Mouse (Mus musculus) spleen, embryonic (tissue): ENCODE data around the gene Mtcl1.

Source experiments
- CTCF ChIA-PET: fragments of 350-600 bp; sonication (Branson Sonifier 250); formaldehyde crosslinking; loops from one replicate; lab custom pipeline; 2022; lab: Charles Lee

Mtcl1 gene

DNA sequence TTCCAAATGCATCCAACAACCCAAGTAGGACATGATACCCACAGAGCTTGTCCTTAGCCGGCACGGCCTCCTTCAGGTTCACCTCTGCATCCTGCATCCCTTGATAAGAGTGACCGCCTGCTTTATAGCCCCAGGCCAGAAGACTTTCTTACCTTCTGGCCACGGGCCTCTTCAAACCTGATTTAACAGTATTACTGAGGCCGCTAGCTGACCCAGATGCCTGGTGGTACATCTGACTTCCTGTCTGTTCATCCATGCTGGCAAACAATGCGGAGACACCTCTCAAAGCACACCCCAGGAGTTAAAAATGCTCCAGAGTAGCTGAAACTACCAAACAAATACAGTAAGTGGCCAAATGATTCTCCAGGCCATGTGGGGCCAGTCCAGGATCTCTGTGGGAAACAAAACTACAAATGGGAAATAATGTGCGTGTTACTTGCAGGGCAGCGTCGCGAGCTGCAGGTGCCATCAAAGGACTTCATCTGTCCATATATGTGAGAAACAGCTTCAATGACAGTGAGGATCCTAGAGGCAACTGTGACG, 38.6 kb downstream of the Mtcl1 start:
- CTCF ChIA-PET = no interaction called here

DNA sequence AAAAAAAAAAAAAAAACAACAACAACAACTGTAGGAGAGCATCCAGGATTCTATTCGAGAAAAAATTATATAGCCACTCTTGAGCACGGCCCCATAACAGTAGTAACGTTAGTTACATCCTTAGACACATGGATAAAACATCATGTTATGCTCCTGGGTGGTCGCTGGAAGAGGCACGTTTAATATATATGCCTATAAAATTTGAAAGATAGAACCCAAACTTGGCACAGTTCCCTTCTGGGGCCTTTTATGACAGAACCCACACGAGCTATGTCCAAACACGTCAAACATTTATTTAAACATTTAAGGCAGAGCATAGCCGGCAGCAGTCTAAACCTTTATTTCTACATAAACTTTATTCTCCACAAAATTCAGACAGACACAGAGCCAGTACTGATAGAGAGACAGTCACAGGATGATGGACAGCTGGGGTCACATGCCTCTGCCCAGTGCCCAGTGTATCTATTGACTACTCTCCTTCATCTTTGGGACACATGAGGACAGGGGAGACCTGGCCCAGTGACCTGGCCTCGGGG, 40.4 kb downstream of the Mtcl1 start:
- CTCF ChIA-PET = no interaction called here

DNA sequence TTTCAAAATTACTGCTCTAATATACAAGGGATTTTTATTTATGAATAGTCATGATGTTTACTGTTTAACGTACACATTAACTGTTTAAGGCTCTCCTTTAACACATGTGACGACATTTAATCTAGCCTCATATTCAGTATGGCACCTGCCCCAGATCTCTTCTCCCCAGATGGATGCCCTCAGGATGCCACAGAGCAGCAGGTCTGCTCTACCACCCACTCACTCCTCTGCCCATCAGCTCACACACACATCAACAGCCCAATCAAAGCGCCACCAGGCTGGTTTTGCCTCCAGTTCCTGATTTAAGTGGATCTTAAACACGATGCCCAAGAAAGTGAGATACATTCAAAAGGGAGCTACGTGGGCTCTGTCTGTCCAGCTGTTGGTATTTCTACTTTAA, 41.1 kb downstream of the Mtcl1 start:
- CTCF ChIA-PET = no interaction called here

DNA sequence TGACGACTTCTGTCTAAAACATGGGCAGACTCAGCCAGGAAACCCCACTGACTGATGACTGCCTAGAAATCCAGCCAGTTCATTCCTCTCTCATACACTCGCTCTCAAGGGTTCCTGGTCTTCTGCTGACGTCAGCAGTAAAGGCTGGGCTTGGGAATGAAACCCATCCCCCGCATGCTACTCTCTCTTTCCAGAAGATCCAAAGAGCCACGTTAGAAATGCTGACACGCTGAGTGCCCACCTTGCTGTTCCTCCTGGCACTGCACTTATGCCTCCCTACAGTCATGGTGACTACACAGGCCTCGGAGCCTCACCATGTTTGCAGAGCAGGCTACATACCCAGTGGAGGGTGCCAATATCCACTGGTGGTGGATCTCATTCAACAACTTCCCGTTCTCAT, 41.7 kb downstream of the Mtcl1 start:
- CTCF ChIA-PET = no interaction called here

DNA sequence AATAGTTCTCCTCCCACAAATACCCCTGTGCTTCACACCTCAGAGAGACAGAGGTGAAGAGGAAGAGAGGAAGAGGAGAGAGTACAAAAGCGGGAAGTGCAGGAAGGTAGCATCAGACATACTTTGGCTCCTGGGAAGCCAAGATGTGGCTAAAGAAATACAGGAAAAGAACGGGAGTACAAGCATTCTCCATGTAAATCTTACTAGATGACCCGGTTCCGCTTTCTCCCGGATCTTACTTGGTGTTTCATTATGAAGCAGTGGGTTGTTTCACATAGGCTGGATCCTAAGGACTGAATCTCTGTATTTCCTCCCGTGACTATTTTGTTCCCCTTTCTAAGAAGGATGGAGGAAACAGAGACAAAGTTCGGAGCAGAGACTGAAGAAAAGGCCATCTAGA, 43.9 kb downstream of the Mtcl1 start:
- CTCF ChIA-PET = no interaction called here

DNA sequence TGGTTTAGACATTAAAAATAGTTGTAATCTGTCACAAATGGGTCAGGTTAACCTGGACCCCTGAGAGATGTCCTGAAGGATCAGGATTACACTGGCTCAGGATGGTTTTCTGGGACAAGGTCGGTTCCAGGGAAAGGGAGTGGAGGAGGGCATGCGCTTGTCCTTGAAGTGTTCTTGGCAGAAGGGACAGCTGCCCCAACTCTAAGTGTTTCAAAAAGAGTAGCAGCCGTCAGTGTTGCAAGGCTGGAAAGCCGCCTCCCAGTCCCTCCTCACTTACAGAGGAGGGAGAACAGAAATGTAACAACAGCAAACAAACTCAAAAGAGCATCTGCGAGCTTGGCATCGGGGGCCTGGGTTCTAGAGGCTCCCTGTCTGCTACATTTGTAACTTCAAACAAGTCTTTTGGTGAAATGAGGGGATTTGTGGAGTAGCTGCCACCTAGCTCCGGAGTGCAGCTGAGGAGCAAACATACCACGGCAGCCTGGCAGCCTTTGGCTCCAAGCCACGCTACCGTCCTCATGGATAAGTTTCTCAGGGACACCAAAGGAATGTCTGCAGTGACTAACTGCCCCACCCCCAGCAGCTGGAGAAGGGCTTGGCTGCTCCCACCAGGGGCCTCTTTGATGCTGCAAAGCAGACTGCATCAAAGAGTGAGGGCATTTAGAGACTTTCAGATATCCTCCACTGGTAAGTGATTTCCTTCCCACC, 44.5 kb downstream of the Mtcl1 start:
- CTCF ChIA-PET = no interaction called here

DNA sequence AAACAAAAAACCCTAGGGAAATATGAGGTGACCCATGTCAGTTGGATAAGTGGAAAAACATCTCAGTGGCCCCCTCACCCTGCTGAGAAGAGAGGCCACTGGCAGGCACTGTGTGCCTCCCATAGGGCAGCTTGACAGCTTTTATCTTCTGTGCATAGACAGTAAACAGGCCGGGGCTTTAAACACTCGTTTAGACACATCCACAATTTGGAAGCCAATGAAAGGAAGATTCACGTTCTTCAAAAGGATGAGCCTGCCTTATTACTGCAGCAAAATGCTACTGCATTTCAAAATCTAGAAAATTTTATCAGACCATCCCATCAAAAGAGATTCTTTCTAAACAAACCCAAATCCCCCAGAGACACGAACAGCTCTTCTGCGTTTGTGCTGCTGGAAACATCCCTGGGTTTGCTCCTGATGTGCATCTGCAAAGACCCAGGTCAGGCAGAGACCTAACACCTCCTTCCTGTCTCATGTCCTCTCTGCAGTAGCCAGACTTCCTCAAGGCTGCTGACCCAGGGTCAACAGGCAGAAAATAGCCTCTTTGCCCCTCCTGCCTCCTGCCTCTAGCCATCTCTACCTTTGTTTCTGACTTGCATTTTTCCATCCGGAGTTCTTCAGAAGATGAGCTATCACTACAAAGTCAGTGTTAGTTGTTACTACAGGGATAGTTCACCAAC, 46.6 kb downstream of the Mtcl1 start:
- CTCF ChIA-PET = no interaction called here

DNA sequence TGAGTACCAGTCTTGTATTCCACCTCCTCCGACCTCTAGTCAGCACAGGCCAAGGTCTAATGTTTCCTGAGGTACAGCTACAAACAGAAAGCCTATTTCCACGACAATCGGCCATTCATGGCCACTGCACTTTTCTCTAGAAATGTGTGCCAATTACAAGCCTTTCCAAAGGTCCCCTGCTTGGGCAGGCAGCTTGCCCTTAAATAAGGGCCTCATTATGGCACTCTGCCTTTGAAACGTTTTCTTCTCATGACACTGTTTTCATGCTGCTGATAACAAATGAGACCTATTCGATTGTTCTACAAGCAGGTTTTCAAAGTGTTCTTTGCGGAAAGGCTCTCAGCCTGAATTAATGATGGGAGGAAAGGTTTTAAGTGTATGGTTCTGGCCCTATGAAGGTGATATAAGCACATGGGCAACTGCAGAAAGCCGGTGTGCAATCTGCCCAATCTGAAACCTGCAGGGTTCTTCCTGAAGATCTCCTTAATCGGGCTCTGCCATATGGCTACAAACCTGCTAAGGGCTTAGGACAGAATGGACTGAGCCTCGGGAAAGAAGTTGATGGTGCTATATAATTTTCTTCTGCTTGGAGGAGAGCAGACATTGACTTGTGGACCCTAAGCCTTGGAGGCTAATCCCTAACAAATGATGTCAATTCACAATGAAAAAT, 47.8 kb downstream of the Mtcl1 start:
- CTCF ChIA-PET = no interaction called here

DNA sequence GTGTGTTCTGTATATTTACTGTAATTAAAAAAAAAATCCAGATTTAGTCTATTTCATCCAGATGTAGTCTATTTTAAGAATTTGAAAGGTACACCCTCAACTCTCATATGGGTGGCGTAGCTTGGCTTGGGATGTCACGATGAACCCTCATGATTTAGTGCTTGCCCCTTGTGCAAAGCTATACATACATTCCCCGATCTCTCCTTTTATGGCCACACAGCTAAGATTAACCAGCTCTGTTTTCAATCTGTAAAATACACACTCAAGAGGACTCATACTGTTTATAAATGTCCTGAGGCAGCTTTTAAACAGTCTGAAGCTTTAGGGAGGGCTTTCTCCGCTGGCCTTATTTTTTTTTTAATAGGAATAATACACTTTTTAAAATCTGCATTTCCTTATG, 49.8 kb downstream of the Mtcl1 start:
- CTCF ChIA-PET = no interaction called here

DNA sequence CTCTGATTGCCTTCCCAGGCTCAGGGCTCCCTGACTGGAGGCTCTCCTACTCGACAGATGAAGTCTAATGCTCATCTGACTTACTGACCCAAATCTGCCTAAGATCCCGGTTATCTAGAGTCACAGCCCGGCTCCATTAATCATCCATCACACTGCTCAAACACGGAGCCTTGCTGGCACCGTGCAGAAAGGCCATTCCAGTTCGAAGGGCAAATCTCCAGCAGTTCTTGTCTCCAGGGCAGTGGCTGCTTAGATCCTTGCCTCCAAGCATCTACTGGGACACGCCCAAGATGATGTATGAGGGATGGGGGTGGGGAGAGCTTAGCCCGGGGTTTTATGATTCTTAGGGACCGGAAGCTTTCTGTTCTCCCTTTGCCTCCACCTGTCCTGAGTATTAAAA, 55.0 kb downstream of the Mtcl1 start:
- CTCF ChIA-PET = no interaction called here

DNA sequence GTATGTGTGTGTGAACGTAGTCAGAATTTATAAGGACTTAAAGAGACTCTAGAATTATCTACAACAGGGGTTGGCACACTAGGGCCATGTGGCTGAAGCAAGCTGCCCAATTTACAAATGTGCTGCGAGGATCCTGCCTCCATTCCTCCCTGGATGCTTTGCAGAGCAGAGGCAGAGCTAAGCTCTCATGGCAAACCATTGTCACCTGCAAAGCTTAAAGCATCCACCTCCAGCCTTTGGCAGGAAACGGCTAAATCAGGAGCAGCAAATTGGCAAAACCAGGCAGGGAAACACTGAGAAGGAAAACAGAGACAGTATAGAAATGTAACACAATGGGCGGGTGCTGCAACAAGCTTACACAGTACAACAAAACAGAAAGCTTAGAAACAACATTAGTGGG, 61.2 kb downstream of the Mtcl1 start:
- CTCF ChIA-PET = no interaction called here

DNA sequence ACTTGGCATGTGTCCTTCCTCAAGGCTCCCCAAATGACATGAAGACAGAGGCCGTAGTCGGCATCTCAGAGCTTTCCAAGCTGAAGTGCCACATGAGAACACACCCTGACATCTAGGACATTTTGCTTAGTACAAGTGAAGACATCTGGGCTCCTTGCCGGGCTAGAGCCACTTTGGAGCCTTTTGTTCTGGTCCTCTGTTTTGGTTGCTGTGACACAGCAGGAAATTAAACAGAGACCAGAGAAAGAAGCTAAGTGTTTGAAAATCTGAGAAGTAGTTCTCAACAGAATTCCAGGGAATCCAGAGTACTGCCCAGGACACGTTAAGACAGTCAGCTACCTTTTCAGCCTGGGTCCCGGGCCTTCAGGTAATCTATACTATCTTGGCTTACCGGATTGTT, 68.2 kb downstream of the Mtcl1 start:
- CTCF ChIA-PET = no interaction called here

DNA sequence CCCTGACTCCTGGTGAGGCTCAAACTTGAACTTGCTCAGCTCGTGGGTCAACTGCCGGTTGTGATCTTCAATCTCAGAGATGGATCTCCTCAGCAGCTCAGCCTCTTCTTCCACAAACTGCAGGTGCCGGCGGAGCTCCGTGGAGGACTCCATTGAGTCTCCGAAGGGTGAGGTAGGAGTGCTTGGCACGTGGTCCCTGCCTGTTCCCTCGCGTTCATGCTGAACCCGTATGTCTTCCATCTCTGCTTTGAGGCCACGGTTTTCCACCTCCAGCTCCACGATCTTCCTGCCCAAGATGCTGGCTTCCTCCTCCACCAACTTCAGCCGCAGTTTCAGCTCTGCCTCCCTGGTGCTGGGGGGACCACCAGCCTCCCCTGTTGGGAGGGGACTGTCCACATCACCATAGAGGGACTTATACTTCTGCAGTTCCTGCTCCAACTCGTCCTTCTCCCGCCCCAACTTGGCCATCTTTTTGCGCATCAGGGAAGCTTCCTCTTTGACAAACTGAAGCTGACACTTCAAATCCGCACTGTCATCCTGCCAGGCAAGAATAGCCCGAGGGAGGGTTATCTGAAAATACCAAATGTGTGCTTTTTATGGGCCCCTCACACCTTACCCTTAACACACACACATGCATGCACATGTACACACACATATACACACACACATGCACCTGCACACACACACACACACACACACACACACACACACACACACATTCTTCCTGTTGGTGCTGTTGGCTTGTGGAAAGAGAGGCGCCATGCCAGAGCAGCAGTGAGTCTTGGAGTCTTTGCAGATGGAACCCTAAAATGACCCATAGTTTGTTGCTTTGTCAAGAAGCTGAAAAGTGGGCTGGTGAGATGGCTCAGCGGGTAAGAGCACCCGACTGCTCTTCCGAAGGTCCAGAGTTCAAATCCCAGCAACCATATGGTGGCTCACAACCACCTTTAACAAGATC, 69.4 kb downstream of the Mtcl1 start:
- CTCF ChIA-PET = no interaction called here

DNA sequence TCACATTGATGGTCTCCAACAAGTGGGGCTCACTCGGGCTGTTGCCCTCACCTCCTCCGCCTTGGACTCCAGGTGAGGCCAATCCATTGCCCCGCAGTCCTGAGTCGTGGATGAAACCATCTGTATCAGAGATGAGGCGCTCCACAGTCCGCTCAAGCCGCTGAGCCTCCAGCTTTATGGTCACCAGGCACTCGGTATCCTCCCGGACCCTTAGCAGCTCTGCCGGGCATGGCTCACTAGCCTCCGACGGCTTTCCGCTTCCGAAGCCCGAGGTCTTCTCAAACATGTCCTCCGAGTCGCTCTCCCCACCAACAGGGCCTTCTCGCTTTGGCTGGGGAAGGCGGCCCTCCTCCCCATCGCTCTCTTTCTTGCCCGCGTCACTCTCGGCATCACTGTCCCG, 70.2 kb downstream of the Mtcl1 start:
- CTCF ChIA-PET = no interaction called here

DNA sequence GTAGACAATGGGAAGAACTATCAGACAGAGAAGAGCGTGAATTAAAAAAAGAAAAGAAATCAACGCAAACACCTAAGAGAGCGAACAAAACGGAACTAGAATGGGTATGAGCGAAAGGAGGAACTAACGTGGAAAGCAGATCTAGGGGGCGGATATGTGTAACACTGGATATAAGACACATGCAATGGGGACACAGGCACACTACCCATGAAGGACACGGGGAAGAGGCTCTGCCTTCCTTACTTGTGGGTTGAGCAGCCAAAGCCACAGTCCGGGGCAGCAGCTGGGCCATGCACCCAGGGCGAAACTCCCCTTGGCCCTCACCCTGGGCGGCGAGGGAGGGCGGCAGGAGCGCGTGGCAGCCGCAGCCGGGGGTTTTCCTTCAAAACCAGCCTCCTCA, 71.4 kb downstream of the Mtcl1 start:
- CTCF ChIA-PET = no interaction called here

DNA sequence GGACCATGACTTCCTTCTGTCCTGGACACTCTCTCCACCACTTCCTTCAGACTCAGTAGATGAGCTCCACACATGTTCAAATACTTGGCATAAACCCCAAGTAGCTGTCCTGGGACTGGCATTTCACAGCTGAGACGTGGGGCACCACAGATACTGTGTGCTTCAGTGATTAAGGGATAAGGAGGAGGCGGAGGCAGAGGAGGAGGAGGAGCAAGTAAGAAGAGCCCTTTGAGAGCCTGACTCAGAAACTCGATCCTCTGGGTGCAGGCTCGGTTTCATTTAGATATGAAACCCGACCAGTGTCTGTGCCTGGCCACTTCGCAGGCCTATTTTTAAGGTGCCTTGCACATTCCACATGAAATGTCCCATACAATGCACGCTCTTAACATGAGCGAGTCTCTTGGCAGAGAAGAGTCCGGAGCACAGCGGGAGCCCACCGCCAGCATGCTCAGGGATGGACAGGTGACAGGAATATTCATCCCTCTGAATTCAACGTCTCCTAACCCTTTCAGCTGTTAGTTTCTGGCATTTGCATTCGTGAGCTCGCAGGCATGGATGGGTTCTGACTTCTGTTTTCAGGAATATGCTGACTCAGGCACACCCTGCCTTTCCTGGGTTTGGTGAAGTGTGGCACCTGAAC, 74.8 kb downstream of the Mtcl1 start:
- CTCF ChIA-PET = no interaction called here

DNA sequence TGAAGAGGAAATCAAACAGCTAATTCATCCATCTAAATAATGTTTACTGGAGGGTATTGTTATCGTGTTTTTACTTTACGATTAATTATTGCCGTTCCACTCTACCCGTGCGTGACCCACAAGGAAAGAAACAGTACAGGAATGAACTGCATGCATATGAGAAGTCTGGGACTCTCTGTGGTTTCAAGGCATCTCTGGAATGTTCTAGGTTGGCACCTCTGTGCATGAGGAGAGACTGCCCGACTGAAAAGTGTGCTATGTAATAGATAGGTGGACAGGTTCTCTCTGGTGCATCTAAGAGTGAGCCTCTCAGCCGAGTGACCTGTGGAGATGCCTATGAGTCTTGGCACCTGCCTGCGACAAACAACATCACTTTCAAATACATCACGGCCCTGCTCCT, 78.7 kb downstream of the Mtcl1 start:
- CTCF ChIA-PET = no interaction called here

DNA sequence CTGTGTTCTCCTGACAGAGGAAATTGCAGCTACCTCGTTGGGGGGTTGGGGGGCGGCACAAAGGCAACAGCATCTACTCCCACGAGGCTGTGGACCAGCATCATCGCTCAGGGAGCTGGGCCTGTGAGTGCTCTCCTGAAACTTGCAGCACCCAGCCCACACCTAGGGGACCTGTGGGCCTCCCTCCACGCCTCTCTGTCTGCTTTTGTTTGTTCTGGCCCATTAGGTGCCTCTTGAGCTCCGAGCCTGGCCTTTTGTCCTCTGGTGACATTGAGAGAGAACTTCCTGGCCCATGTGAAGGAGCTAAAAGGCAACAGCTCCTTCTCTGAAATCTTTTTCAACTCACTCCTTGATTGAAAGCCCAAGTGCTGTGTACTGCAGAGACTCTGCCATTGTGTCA, 79.8 kb downstream of the Mtcl1 start:
- CTCF ChIA-PET = no interaction called here

DNA sequence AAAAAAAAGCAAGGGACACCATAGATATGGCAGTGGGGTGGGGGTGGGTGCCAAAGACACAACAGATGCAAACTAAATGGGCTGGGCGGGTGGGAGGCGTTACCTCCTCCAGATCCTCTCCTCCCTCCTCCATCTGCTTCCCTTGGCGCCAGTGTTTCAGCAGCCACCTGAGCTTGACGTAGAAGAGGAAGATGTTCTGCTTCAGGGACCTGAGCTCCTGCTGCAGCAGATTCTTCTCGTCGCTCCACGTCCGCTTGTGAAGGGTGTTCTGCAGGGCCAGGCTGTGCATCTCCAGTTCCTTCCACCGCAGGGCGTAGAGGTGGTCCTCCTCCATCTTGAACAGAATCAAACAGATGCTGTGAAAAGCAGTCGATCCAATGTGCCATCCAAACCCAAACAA, 81.4 kb downstream of the Mtcl1 start:
- CTCF ChIA-PET = no interaction called here

DNA sequence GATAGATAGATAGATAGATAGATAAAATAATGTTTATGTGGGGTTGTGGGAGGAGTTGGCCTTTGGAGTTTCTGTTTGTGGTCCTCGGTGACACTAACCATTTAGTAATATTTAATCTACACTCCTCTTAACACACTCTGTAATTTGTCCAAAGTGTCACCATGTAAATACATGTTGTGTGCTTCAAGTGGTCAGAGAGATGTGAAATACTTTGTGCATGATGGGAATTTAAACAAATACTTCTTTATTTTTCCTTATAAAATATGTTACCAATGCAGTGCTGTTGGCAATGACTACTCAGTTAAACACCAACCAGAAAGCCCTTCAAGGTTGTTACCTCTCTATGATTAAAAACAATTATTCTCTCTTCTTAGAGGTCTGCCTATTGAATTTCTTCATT, 83.9 kb downstream of the Mtcl1 start:
- CTCF ChIA-PET = no interaction called here

DNA sequence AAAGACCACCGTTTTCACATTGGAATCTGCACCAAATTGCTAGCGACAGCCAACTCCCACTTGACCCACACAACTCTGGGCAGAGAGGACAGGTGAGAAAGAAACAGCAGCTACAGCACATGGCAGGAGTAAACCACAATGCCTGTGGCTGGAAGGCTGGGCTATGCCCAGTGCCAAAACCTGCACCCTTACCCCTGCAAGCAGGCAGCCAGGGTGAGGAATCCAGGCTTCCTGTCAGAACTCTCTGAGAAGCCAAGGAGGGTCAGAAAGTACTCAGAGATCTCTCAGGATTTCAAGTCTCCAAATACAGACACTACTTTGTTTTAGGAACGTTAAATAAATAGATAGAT, 84.3 kb downstream of the Mtcl1 start:
- CTCF ChIA-PET = no interaction called here
